Mouse (Mus musculus): ENCODE measurements at regions not wholly inside any gene's neighbourhood (a gene's known extent, or its start where the extent isn't known, plus 50 kb on each side); places are given as distances from the start of the nearest gene placed in this dataset.
A peak's percentile ranks its signal among the peaks of the same experiment; 100 is the strongest.

GRCm38 (mm10) chr5:141054991-141055390, 54.6 kb upstream of the Card11 start:
- DNase-seq = no peak

- DNase-seq = no peak
These were observed 55.4 kb upstream of the Card11 start for GRCm38 (mm10) chr5:141055596-141056343.

GRCm38 (mm10) chr5:141058141-141058540, 57.8 kb upstream of the Card11 start:
- no peak for DNase-seq

- no peak for DNase-seq
These were observed 58.5 kb upstream of the Card11 start for GRCm38 (mm10) chr5:141058863-141059262.

GRCm38 (mm10) chr5:141062144-141062543, 61.8 kb upstream of the Card11 start:
- no peak for DNase-seq

GRCm38 (mm10) chr5:141067561-141067960, 67.2 kb upstream of the Card11 start:
- no peak for DNase-seq

GRCm38 (mm10) chr5:141074457-141074856, 74.1 kb upstream of the Card11 start:
- no peak for DNase-seq

- no peak for DNase-seq
These were observed 75.8 kb upstream of the Card11 start for GRCm38 (mm10) chr5:141076158-141076557.

- DNase-seq = no peak
These were observed 76.6 kb upstream of the Card11 start for GRCm38 (mm10) chr5:141076942-141077341.

GRCm38 (mm10) chr5:141080896-141081295, 80.5 kb upstream of the Card11 start:
- no peak for DNase-seq

- no peak for DNase-seq
These were observed 83.8 kb upstream of the Card11 start for GRCm38 (mm10) chr5:141084056-141084730.

GRCm38 (mm10) chr5:141084746-141085145, 84.4 kb upstream of the Card11 start:
- no peak for DNase-seq

GRCm38 (mm10) chr5:141091676-141092075, 91.3 kb upstream of the Card11 start:
- DNase-seq = no peak

- DNase-seq = peak; percentile 61
These were observed 93.3 kb upstream of the Card11 start for GRCm38 (mm10) chr5:141093641-141094040.

- no peak for DNase-seq
These were observed 97.5 kb upstream of the Card11 start for GRCm38 (mm10) chr5:141097878-141098277.

- no peak for DNase-seq
These were observed 111.3 kb upstream of the Card11 start for GRCm38 (mm10) chr5:141111666-141112065.

- DNase-seq = no peak
These were observed 115.0 kb upstream of the Card11 start for GRCm38 (mm10) chr5:141115273-141115904.

GRCm38 (mm10) chr5:141115963-141116362, 115.6 kb upstream of the Card11 start:
- no peak for DNase-seq

GRCm38 (mm10) chr5:141125870-141126269, 115.4 kb upstream of the Sdk1 start:
- DNase-seq = no peak

GRCm38 (mm10) chr5:141126536-141126935, 114.8 kb upstream of the Sdk1 start:
- DNase-seq = no peak

GRCm38 (mm10) chr5:141131036-141131435, 110.3 kb upstream of the Sdk1 start:
- DNase-seq = no peak

GRCm38 (mm10) chr5:141131906-141132305, 109.4 kb upstream of the Sdk1 start:
- DNase-seq = no peak

GRCm38 (mm10) chr5:141136239-141136638, 105.1 kb upstream of the Sdk1 start:
- DNase-seq = no peak

Data from gastrocnemius, postnatal 10 days (tissue).